Comparison of ENCODE assay signal across 10 mouse cellular contexts in the genomic region with DNA sequence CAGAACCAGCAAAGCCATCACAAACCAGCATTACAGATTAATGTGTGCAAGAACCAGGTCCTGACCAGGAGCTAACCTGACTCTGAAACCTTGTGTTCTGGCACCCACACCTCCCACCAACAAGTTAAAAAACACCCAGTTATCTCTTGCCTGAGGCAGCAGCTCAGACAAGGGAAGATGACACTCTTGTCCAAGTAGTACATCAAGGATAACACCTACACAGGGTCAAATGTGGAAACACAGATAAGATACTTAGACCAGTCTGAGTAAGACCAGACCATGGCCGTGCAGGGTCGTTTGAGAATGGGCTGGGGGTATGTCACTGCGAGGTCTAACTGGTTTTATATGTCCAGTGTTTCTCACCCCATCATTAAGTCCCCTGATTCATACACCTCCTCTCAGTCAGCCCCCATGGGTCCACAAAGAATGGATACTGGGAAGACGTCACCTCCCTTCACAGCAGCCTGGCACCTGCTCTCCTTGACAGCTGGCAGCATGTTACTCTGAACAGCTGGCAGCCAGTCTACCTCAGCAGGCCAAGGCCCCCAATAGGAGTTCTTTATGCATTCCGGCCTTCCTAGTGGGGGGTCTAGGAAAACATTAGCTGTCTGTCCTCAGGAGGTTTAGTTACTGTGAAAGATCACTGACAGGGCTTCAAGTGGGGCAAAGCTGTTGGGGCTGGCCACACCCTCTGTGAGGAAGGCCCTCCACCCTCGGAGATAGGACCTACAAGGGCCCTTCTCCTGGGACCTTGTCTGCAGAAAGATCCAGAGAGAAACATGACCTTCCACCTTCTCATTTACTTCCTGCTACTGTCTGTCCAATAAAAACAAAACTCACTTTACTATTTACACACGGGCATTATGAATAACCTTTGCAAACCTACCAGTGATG. TPM values are rescaled to one million over a fixed set of nuclear protein-coding genes. Genes with fewer than 3 reads are reported as not detected.
DNase-seq lines count a peak whose midpoint lies in the region; ATAC-seq and TF ChIP-seq lines count a peak whose summit lies in the region.
"Had no signal": no experiment of that assay in that cellular context is flagged by ENCODE, and none has a peak within 500 bp of the region (broad histone marks: within the 10 kb centered on the region; RNA-seq: fewer than 3 reads in every experiment).

No protein-coding gene starts in this region.

- 0 out of 2 replicates have a peak overlapping the region, but pooled peaks have one; percentile 7 for H3K27ac ChIP-seq in heart, embryonic 10.5 days
- no peak overlapping the region for H3K27ac ChIP-seq in midbrain, embryonic 12.5 days (replicated peaks)
- no peak overlapping the region for H3K27ac ChIP-seq in midbrain, postnatal 0 days (ENCODE audit: low read depth, low read length)
- peak overlapping the region; percentile 75 for H3K27ac ChIP-seq in liver, embryonic 11.5 days (ENCODE audit: low read depth, low read length)
- peak overlapping the region; percentile 23 for H3K27ac ChIP-seq in small intestine, adult 2 months (ENCODE audit: insufficient read depth, low read depth, low read length)

- no peak overlapping the region for H3K4me3 ChIP-seq in heart, embryonic 10.5 days
- H3K4me3 ChIP-seq in midbrain, embryonic 12.5 days: no peak overlapping the region
- H3K4me3 ChIP-seq in midbrain, postnatal 0 days (ENCODE audit: low read depth, low read length): no peak overlapping the region
- no peak overlapping the region for H3K4me3 ChIP-seq in liver, embryonic 11.5 days (ENCODE audit: low read depth, low read length)
- no peak overlapping the region for H3K4me3 ChIP-seq in small intestine, adult 2 months (ENCODE audit: low read depth, low read length)
- H3K4me3 ChIP-seq: erythroblast, embryonic 14.5 days had no signal

- H3K36me3 ChIP-seq in heart, embryonic 10.5 days: no peaks in the 10 kb centered on the region
- H3K36me3 ChIP-seq in midbrain, embryonic 12.5 days: no peaks in the 10 kb centered on the region
- no peaks in the 10 kb centered on the region for H3K36me3 ChIP-seq in midbrain, postnatal 0 days (ENCODE audit: insufficient read depth, low read length)
- no peaks in the 10 kb centered on the region for H3K36me3 ChIP-seq in liver, embryonic 11.5 days (ENCODE audit: control insufficient read depth, insufficient read depth, low read length)
- no peaks in the 10 kb centered on the region for H3K36me3 ChIP-seq in small intestine, adult 2 months (ENCODE audit: control insufficient read depth, insufficient read depth, low read length)

- ATAC-seq in midbrain, embryonic 12.5 days (ENCODE audit: low FRiP score, low read depth): 0 out of 2 replicates have a peak, but pooled peaks have one; percentile 10
- no peak for ATAC-seq in midbrain, postnatal 0 days (ENCODE audit: low FRiP score)
- peak; percentile 78 for ATAC-seq in liver, embryonic 11.5 days (replicated peaks; ENCODE audit: low FRiP score)

- TF ChIP-seq POLR2A in small intestine, adult 2 months (IDR thresholded peaks at IDR 0.05; ENCODE audit: low read depth, low read length): no peak

- H3K4me2 ChIP-seq in midbrain, embryonic 12.5 days (replicated peaks): no peak overlapping the region
- no peak overlapping the region for H3K4me2 ChIP-seq in midbrain, postnatal 0 days (ENCODE audit: low read depth, low read length, poor library complexity, severe bottlenecking)
- peak overlapping the region; percentile 54 for H3K4me2 ChIP-seq in liver, embryonic 11.5 days

- H3K9me3 ChIP-seq in heart, embryonic 10.5 days: no peaks in the 10 kb centered on the region
- no peaks in the 10 kb centered on the region for H3K9me3 ChIP-seq in midbrain, embryonic 12.5 days
- H3K9me3 ChIP-seq in midbrain, postnatal 0 days (ENCODE audit: low read length): no peaks in the 10 kb centered on the region
- H3K9me3 ChIP-seq in liver, embryonic 11.5 days (ENCODE audit: control insufficient read depth, low read length): no peaks in the 10 kb centered on the region

- H3K27me3 ChIP-seq in heart, embryonic 10.5 days (ENCODE audit: insufficient read depth, poor library complexity, severe bottlenecking): peaks cover 79% of the 10 kb centered on the region
- H3K27me3 ChIP-seq in midbrain, embryonic 12.5 days: no peaks in the 10 kb centered on the region
- H3K27me3 ChIP-seq in midbrain, postnatal 0 days (ENCODE audit: insufficient read depth, low read length): no peaks in the 10 kb centered on the region
- no peaks in the 10 kb centered on the region for H3K27me3 ChIP-seq in liver, embryonic 11.5 days (replicated peaks; ENCODE audit: control insufficient read depth, insufficient read depth, low read length)
- no peaks in the 10 kb centered on the region for H3K27me3 ChIP-seq in small intestine, adult 2 months (ENCODE audit: control insufficient read depth, insufficient read depth, low read length)

- DNase-seq in heart, embryonic 10.5 days (ENCODE audit: low spot score): no peak
- DNase-seq in heart, postnatal 4 days: no peak
- DNase-seq in midbrain, postnatal 0 days (ENCODE audit: low spot score): no peak
- DNase-seq in liver, embryonic 11.5 days (ENCODE audit: low spot score): no peak
- DNase-seq in left cerebral cortex, postnatal 36 days (ENCODE audit: low spot score in 2 of 2): no peak
- DNase-seq in gastrocnemius, postnatal 4 days (ENCODE audit: low spot score in 2 of 2): no peak
- DNase-seq: cerebellum, postnatal 36 days had no signal

- no peak for TF ChIP-seq CTCF in midbrain, postnatal 0 days (IDR thresholded peaks at IDR 0.05)
- no peak for TF ChIP-seq CTCF in small intestine, adult 2 months (IDR thresholded peaks at IDR 0.05; ENCODE audit: extremely low read depth, insufficient read length, insufficient replicate concordance, low read depth, low read length)

- intact Hi-C loops in left cerebral cortex, postnatal 36 days (cut with DNase I): no loop called here

- no peak overlapping the region for H3K9ac ChIP-seq in midbrain, embryonic 12.5 days (replicated peaks)
- H3K9ac ChIP-seq in midbrain, postnatal 0 days (replicated peaks; ENCODE audit: low read length, poor library complexity, severe bottlenecking): no peak overlapping the region
- no peak overlapping the region for H3K9ac ChIP-seq in liver, embryonic 11.5 days (ENCODE audit: low read depth, low read length)

- 26% methylated on average over 7 of the region's 7 CpGs for WGBS in heart, embryonic 10.5 days
- WGBS in midbrain, embryonic 12.5 days: 48% methylated on average over 7 of the region's 7 CpGs
- 45% methylated on average over 7 of the region's 7 CpGs for whole genome bisulfite sequencing in midbrain, postnatal 0 days
- WGBS in liver, embryonic 11.5 days: 40% methylated on average over 7 of the region's 7 CpGs
- 47% methylated on average over 7 of the region's 7 CpGs for WGBS in small intestine, adult 2 months

- peaks cover 51% of the 10 kb centered on the region for H3K4me1 ChIP-seq in heart, embryonic 10.5 days
- H3K4me1 ChIP-seq in midbrain, embryonic 12.5 days: peaks cover 70% of the 10 kb centered on the region
- peaks cover 11% of the 10 kb centered on the region; the same call in 1 of the 2 replicates for H3K4me1 ChIP-seq in midbrain, postnatal 0 days (ENCODE audit: insufficient read depth, low read length)
- H3K4me1 ChIP-seq in liver, embryonic 11.5 days (replicated peaks; ENCODE audit: control insufficient read depth, insufficient read depth, low read length): peaks cover 70% of the 10 kb centered on the region
- peaks cover 64% of the 10 kb centered on the region for H3K4me1 ChIP-seq in small intestine, adult 2 months (ENCODE audit: control insufficient read depth, insufficient read depth, insufficient read length, low read length)

RNA-seq across cellular contexts. Expression of a gene that starts 29.5 kb away (rescaled TPM):
- 2.3 and 4.4 TPM in 2 replicates for polyA plus RNA-seq in heart, embryonic 10.5 days (2016; fragmentation: Nextera tagmentation; extraction: Ambion mirVana)
- 10 to 100 TPM; 10.9 to 11.4 TPM for total RNA-seq in heart, postnatal 4 days (2021)
- polyA plus RNA-seq in midbrain, embryonic 12.5 days (2016; fragmentation: Nextera tagmentation; extraction: Ambion mirVana): 17.1 and 19.6 TPM in 2 replicates
- total RNA-seq in midbrain, postnatal 0 days (2014; rRNA removed): 24.8 and 25.2 TPM in 2 replicates
- polyA plus RNA-seq in midbrain, postnatal 0 days (2015; fragmentation: Nextera tagmentation; extraction: Ambion mirVana): 12.0 and 12.6 TPM in 2 replicates
- 11.8 and 13.3 TPM in 2 replicates for polyA plus RNA-seq in liver, embryonic 11.5 days (2014; fragmentation: Nextera tagmentation; extraction: Ambion mirVana)
- 10.2 and 11.7 TPM in 2 replicates for polyA plus RNA-seq in small intestine, adult 2 months (2012; rRNA removed)
- total RNA-seq in left cerebral cortex, postnatal 36 days (2021): 10 to 100 TPM; 16.7 to 28.8 TPM
- 10 to 100 TPM; 51.1 to 57.3 TPM for total RNA-seq in gastrocnemius, postnatal 4 days (2021)

Comparison
In these comparisons a context has a peak if more than half of its experiments do, and no peak if none do; other contexts are left out.
1. H3K27ac ChIP-seq: peak in heart, embryonic 10.5 days (single experiment), liver, embryonic 11.5 days (single experiment) and small intestine, adult 2 months (single experiment); none in midbrain, embryonic 12.5 days (single experiment) and midbrain, postnatal 0 days (single experiment).